Mouse (Mus musculus): ENCODE data around the gene Copz1.

Gene Copz1

DNA sequence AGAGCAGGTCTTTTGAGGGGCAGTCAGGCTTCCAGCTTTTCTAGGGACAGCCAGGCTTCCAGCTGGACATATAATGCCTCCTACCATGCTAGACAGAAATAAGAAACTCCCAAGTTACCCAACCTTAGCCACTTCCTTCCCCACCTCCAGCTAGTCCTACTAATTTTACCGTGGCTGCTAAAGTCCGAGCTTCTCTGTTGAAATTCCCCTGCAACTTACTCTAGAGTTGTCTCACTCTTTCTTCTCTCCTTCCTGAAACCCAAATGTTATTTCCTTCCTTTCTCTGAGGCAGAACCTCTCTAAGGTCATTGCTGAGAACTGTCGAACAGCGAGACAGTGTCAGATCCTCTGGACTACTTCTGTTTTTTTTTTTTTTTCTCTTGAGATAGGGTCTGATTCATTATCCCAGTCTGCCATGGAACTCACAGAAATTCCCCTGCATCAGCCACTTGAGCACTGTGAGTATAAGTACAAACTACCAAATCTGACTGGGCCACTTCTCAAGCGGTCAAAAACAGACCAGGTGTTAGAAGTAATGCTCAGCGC lies 37.9 kb downstream of the Copz1 start, which contains the start of gene Gpr84:
Gpr84 (minus strand) TSS at position 248 of the 546 bp plus-strand sequence.
- DNase-seq (ENCODE audit: low read depth), result no peak

DNA sequence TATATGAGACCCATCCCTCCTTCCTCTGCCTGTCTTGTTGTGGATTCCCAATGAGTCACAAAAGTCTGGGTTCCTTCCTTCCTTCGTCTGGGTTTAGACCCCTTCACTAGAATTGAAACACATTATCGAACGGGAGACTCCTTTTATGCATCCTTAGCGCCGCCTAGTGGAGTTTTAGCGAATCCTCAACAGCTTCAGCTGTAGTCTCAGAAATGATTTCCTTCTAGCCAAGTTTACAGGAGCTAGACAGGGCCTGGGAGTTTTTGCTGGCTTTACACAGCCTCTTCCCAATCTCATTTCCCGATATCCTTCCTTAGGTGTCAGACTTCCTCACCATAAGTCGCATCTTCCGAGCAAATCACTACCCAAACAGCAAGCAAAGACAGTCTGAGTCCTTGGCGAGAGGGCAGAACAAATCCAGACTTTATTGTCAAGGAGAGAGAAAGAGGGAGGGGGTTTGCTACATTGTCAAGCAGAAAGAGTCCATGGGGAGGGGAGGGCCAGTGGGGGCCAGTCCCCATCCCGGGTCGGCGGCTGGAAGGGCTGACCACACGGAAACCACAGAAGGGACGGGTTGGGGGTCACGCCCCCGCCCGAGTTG lies 41.1 kb downstream of the Copz1 start:
- DNase-seq (ENCODE audit: low read depth), result no peak

DNA sequence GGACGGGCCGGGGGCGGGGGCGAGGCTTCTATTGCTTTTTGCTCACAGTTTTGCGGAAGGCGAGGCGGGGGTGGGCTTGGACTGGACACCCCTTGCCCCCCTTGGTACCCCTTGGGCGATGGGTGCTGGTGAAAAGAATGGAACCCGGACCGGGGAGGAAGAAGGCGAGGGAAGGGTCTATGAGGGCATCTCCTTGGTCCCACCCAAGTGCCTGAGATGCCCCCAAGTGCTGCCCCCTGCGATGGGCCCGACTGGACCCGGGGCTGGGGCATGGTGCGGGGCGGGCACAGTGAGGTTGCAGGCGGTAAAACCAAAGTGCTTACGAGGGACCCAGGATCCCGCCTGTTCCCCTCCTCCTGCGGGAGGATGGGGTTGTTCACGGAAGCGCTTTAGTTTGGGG lies 41.7 kb downstream of the Copz1 start:
- DNase-seq (ENCODE audit: low read depth), result no peak

DNA sequence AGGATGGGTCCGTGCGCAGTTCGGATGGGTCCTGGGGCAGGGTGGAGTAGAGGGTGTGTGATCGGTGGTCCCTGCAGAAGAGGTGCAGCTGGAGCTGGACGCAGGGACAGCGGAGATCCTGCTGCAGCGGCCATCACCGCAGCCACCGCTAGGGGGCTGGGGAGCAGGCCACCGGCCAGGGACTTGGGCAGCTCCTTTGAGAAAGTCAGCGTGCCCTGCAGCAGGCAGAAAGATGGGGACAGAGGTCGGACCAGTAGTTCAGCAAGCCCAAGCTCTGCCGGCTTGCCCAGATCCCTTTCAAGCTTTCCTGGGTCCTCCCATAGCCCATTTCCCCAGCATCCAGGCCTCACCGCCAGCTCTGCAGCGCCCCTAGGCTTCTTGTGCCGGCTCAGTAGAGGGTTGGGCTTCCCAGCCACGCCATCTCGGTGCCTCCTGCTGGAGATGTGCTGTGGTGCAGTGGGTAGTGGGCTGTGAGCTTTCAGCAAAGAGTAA lies 42.5 kb downstream of the Copz1 start:
- DNase-seq (ENCODE audit: low read depth), result no peak

DNA sequence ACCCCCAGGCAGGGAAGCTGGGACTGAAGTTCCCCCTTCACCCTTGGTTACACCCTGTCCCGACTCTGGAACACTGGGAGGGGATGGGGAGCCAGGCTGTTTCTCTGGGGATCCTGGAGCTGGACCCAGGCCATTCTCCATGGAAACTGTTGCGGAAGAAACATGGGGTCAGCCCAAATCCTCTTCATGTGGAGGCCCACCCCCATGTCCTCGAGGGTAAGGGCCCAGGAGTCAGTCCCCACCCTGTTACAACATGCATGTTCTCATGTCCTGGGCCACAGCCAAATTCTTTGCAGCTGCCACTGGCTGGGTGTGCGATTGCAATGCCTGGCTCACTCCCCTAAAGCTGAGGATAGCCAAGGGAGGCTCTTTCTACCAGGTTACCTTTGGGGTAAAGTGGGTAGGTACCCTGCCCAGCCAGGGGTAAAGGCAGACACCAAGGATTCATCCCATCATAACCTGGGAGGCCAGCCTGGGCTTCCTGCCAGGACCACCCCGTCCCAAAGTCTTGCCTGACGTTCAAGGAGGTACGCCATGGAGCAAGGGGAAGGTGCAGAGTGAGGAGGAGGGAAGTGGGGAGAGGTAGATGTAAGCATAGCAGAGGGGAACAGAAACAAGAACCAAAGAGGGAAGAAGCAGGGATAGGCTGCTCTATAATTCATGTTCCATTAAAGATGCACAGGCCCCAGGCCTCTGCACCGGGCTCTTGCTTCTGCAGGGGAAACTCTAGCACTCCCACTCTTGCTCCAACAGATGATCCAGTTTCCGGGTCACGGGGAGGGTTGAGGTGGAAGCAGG lies 43.7 kb downstream of the Copz1 start:
- DNase-seq (ENCODE audit: low read depth), result no peak

DNA sequence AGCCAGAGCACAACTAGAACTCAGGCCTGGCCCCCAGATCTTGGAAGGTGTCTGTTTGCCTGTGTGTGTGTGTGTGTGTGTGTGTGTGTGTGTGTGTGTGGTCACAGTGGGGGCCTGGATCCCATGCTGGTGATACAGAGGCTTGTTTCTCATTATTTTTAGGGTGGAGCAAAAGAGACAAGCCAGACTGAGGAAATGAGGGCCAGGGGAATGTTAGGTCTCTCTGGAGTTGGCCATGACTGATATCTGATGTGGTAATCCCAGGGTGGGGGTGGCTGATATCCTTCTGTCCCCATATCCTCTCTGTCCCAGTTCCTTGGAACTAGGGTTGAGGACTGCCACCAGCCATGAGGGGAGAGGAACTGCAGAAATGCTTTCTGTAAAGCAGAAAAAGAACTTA lies 44.6 kb downstream of the Copz1 start:
- no peak for DNase-seq (ENCODE audit: low read depth)

DNA sequence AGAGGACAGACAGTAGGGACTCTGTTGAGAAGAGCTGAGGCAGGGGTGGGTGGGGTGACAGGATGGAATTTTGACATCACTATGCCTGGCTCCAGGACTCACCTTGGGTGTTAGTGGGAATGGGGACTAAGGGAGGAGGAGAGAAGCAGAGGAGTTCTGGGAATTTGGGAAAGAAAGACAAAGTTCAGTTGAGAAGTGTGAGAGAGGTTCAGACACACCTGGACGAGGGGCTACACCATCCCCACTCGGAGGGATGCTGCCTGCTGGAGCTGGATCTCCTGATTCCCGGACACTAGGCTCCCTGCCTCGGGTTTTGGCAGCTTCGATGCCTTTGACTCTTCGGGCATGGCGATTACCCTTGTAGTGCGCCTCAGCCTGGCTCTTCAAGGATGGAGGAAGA lies 45.2 kb downstream of the Copz1 start:
- DNase-seq (ENCODE audit: low read depth), result no peak

DNA sequence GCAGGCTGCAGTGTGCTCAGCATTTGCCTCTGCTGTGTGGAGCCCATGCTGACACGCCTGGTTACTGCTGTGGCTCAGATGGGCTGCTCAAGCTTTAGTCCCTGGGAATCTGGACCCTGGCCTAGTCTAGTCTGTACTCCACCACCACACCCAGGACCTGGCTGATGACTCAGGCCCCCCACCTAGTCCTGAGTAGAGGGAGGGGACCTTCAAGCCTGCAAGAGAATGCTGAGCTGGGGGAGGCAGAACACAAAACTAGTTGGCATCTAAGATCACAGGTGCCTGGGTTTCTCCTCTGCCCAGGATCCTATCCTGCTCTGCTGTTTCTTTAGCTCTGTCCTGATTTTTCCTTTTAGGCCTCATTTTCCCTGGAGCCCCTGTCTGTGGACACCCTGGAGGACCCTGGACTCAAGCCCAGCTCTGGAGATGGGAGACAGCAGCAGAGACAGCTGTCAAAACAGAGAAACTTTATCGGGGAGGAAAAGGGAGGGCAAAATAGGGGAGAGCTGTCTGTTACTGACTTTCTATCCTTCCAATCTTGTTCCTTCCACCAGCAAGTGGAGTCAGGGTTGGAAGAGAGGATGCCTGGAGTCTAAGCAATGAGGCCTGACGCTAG lies 45.8 kb downstream of the Copz1 start:
- DNase-seq (ENCODE audit: low read depth), result peak; percentile 55

DNA sequence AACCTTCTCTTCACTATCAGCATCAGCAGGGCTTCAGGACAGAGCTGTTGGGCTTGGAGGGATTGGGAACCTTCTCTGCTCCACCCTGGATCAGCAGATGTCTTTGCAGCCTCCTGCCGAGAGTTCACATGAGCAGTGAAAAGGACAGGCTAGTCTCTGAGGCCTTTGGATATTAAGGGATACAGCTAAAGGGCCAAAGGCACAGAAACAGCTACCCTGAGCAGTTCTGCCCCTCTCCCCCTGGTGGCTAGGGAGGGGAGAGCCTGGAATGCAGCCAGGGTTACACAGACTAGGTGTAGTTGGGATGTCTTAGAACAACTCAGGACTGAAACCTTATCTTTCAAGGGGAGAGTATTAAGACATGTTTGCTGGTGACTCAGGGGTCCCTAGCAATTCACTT lies 48.6 kb downstream of the Copz1 start:
- DNase-seq (ENCODE audit: low read depth), result no peak

DNA sequence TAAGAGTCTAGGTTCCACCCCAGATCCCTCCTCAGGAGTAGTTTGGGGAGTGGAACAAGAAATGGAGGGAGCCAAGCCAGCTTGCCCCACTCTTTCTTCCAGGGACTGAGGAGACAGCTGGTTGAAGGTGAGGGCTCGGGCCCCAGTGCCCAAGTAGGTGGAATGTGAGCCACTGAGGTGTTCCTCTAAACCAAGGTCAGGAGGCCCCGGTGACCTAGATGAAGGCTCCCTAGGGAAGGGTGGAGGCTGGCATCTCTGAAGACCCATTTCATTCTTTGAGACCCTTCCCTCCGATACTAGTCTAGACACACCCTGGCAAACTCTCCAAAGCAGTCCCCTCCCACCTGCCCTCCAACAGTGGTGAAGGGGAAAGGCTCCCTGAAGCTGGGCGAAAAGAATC lies 49.9 kb downstream of the Copz1 start:
- DNase-seq (ENCODE audit: low read depth), result no peak

DNA sequence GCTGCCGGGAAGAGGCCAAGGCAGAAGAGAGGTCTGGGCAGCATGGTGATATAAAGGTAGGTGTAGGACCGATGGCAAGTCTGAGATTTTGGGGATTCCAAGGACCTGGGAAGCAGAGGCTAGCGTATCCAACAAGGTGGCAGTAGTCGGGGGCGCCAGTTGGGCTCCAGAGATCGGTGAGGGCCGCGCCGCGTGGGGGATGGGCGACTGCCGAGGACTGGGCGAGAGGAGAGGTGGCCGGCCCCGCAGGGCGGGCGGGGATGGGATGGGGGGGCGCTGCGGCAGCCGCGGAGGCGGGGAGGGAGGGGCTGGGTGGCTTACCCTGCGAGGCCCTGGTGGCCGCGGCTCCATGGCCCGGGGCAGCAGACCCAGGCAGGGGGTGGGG lies 50.5 kb downstream of the Copz1 start:
- no peak for DNase-seq (ENCODE audit: low read depth)

DNA sequence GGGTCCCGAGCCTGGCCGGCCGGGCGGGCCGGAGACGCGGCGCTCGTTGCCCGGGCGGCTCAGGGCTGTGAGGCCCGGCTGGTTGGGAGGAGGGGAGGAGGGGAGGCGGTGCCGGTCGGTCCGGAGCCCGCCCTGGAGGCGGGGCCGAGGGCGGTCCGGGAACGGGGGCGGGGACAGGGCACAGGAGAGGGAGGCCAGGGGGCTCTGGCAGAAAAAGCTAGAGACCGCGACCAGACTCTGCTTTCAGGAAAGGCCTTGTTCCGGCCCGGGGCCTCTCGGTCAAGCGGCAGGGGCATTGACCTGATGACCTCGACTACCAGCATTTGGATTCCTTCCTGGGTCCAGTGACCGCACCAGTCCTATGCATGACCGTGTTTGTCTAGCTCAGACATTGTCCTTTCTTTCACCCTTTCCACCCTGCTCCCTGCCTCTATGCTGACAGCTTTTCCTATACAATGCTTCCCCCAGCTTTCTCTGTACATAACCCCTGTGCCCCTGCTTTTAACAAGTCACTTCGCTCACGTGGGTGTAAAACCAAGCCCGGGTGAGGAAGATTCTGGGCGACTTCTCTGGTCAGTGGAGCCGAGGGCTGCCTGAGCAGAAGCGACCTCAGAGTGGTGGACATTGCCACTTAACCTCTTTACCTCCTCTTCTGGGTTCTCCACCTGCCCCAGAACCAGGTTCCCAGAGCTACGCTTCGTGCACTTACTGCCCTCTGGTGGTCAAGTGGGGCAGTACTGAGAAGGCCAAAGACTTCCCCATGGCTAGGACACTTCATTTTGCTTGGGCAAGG lies 51.1 kb downstream of the Copz1 start:
- no peak for DNase-seq (ENCODE audit: low read depth)

DNA sequence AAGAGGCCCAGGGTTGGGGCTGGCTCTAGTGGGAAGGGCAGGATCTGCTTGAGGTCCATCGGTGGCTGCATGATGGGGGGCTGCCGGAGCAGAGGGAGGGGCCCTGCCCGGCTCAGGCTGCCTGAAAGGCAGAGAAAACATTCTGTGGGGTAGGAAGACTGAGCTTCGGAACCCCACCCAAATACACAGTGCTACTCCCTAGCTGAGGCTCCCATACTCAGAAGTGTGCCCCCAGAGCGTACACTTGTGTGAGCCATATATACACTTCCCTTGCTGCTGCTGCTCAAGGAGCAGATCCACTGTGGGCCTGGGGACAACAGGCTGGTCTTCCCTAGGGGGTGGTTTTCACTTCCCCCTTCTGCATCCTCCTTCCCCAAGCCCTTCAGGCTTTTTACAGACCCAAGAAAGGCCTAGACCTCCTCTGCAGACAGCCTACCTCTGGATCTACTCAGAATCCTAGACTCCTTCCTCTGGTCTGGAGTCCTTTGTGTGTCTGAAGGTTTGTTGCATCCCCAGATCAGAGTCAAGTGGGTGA lies 60.6 kb downstream of the Copz1 start:
- DNase-seq (ENCODE audit: low read depth), result no peak

DNA sequence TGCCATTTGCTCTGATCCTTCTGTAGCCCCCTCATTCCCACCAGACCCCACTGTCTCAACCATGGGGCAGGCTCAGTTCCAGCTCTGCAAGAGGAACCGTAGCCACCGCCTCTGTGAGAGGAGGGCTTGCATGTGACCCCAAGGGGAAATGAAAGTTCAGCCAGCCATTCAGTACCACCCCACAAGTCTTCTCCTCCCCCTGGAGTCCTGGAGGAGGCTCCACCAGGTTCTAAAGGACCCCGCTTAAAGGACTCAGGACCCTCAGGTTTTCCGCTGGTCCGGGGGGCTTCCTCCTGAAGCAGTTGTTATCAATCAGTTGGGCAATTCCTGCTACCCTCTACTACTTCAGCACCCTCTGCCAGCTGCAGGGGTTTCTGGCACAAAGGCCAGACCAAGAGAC lies 61.2 kb downstream of the Copz1 start:
- DNase-seq (ENCODE audit: low read depth), result no peak

DNA sequence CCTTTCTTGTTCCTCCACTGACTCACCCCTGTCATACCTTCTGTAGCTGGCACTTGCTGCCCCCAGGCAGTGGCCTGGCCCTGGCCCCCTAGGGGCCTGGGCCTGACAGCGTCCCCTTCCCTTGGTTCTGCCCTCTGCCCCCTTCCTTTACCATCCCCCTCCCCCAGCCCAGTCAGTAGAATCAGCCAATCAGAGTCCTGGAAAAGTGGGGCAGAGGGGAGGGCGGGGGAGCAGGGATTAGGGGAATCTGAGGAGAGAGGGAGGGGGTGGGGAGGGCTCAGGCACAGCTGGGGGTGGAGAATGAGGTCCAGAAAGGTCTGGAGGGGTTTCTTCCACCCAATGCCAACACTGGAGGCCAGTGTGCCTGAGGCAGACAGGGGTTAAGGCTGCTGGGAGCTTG lies 61.7 kb downstream of the Copz1 start:
- DNase-seq (ENCODE audit: low read depth), result no peak

DNA sequence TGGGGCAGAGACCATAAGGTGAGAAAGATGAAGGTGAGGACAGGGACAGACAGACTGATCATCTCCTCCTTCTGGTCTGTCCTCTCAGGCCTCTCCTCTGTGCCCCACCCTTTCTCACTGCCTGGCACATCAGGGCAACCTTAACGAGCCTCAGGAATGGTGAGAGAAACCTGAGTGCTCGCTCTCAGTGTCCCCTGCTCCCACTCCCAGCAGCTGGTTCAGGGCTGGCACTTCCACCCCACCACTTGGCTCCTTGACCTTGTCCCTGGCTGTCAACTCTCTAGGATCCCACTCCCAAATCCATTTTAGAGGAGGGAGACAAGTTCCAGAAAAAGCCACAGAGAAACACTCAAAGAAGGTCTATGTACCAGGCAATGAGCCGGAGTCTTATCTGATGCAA lies 62.5 kb downstream of the Copz1 start:
- DNase-seq (ENCODE audit: low read depth), result no peak

DNA sequence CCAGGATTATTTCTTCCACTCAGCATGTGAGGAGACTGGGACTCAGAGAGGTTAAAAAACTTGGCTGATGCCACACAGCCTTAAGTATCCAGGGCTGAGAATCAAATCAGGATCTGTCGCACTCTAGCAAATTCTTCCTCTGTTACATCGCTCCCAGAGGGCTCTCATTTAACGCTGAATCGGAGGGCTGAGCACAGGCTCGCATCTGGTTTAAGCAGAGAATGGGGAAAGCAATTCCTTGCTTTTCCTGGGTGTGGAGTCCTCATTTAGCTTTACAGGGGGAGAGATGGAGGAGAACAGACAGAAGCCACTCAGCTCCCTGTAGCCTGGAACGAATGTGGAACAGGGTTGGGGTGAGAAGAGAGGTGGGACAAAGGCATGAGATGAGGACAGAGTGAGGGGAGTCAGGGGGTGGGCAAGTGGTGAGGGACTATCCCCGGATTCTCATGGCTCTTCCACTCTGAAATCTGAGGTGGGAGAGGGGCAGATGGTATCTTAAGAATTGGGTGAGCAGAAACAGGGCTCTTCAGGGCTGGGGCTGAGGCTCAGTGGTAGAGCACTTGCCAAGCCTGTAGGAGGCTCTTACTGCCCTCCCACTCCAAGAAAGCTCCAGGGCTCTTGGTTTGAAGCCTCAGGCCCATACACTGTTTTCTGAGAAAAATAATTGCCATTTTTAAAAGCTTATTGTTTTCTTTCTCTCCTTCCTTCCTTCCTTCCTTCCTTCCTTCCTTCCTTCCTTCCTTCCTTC lies 63.1 kb downstream of the Copz1 start:
- no peak for DNase-seq (ENCODE audit: low read depth)

DNA sequence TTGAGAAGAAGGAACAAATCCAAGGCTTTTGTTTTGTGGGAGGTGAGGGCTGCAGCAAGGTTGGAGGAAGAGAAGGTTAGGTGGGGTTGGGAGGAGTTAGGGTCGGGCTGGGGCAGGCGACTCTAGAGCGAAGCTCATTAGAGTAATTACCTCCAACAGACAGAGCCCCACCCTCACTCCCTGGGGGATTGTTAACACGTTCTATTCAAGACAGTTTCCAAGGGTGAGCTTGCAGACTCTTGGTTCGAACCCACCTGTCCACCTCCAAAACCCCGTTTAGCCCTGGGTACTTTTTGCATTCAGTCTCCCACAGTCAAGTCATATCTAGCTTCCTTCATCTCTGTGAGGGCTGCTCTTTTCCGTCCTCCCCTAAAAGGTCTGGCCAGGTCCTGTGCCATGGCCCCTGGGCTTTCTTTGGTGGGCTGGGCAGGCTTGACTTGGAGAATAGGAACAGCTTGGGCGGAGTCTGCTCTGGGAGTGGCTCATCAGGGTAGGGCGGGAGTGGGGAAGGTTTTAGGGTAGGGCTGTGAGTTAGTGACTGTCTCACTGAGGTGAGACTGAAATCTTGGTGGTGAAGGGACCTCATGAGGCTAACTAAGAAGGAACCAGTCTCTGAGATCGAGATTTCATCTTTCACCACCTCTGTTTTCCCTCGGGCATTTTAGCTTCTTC lies 64.6 kb downstream of the Copz1 start:
- no peak for DNase-seq (ENCODE audit: low read depth)

DNA sequence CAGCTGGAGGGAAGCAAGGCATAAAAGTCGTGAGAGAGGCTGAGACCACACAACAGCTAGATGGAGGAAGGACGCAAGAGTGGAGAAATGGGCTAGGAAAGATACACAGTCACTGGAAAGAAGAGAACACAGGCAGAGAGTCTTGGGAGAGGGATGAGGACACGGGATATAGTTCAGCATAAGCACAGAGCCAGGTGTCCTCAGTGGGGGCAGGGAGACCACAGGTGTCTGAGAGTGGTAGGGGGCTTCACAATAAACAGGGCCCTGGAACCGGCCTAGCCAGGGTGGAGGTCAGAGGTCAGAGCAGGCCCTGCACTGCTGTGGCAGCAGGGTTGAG lies 66.3 kb downstream of the Copz1 start:
- no peak for DNase-seq (ENCODE audit: low read depth)

DNA sequence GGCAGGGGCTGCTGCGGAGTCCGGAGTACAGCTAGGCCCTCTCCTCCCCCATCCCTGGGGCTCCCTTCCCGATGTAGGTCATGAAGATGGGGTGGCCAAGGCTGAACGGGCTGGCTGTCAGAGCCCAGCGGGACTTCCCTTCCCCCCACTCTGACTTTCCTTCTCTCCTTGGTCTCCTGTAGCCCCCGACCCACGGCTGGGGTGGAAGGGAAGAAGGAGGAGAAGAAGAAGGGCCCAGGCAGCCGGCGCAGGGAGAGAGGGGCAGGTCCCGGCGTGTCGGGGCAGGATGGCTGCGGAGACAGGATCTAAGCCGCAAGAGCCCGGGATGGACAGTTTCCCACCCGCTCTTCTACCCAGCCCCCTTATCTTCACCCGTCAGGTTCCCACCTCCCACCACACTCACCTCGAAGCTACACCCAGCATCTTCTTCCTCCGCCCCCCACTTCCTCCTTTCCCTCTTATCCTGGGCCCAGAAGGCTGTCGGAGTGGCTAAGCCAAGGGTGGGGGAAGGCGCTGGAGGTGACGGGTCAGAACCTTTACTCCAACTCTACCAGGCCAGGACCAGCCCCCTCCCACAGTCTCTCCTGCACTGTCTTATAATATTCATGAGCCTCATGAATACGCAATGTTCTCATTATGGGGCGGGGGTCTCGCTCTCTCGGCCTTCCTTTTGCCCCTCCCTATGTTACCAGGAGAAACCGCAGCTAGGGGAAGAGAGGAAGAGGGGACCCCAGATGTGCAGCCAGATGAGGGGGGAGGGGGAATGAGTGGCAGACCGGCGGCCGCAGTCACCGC lies 66.8 kb downstream of the Copz1 start:
- no peak for DNase-seq (ENCODE audit: low read depth)

All from fibroblast of lung, adult 2 months (primary cell).